Mouse (Mus musculus): ENCODE measurements around the gene Etv6.
A peak's percentile ranks its signal among the peaks of the same experiment; 100 is the strongest.

Gene Etv6

DNA sequence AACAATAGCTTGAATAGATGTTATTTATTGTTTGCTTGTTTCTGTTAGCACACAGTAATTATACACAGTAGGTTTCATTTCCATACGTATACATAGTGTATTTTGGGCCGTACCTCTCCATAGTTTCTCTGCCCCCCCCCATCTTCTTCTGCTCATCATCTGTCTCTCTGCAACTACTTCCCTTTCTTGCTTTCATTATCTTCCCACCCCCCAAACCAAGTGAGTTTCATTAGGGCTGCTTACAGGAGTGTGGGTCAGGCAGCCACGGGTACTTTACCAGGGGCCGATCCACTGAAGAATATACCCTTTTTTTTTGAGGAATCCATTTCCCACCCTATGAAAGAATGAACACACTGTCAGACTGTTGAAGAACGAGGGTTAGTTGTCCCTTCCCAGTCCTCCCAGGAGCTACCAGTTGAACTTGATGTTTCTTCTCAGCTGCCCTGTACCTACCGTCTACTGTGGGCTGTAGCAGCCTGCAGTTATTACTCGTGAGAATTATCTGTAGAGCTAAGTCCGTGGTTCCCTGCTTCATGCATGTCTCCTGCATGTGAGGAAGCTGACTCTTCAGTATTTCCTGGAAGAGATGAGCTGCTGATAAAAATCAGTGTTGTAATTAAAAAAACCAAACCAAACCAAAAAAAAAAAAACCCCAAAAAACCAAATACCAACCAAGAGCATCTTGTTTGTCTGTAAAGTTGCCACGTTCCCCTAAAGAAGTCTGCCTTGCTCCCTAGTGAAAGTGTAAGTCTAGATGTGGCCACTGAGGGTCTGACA is 9.8 kb downstream of the Etv6 start:
- DNase-seq, result no peak

DNA sequence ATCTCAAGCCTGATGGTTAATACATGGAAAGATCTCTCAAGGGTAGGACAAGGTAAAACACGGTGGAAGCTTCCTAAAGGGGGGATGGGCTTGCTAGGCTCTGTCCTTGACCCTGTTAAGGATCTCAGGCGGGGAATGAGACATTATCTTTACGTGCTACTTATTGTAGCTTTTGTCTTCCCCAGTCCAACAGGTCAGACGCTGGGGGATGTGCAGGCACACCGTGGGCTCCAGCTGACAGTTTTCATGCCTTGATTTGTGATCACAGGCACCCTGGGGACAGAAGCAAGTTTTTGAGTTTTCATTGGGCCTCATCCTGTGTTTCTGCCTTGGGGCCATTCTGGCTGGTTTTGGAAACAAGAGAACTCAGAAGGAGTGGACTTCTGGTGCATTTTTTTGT is 10.6 kb downstream of the Etv6 start:
- DNase-seq, result no peak

DNA sequence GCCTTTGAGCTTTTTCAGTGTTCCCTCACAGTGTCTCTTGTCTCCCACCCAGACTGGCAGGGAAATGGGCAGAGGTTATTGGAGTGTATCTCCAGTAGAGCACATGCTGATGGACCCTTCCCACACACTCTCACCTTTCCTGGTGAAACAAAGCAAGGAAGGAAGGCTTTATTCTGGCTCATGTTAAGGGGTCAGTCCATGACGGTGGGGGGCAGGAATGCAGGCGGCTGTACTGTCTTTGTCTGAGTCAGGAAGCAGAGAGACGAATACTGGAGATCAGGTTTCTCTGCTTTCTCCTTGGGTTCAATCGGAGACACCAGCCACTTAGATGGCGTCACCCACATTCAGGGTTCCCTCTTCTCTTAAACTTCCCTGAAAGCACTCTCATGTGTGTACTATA is 11.7 kb downstream of the Etv6 start:
- DNase-seq, result no peak

DNA sequence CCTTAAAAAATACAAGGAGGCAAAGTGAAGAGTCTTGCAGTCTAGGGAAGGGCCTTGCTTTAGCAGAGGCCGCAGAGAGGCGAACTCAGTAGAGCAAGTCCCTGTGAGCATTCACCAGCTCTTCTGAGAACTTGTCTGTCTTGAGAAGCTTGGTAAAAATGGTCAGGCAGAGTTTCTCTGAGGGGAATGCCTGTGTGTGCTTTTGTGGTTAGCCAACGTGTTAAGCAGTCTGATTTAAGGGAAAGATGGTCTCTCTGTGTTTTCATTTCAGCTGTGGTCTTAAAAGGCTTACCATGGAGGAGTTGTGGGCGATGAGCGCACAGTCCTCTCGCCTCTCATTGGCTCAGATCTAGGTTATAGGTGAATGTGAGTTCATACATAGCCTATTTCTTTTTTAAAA is 12.5 kb downstream of the Etv6 start:
- DNase-seq, result no peak

DNA sequence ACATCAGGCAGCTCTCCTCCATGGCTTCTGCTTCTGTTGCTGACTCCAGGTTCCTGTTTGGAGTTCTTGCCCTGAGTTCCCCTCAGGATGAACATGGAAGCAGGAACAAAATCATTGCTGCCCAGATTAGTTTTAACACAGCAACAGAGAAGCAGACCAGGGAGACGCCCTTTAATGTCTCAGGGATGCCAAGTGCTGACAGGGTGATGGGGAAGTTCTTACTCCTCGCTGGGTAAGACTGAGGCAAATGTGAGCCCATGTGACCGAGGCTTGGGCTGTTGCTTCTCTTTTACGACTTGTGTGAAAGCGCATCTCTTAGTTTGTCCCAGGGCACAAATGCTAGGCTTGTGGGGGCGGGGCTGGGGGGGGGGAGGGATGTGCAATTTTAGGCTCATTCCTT is 13.5 kb downstream of the Etv6 start:
- no peak for DNase-seq

DNA sequence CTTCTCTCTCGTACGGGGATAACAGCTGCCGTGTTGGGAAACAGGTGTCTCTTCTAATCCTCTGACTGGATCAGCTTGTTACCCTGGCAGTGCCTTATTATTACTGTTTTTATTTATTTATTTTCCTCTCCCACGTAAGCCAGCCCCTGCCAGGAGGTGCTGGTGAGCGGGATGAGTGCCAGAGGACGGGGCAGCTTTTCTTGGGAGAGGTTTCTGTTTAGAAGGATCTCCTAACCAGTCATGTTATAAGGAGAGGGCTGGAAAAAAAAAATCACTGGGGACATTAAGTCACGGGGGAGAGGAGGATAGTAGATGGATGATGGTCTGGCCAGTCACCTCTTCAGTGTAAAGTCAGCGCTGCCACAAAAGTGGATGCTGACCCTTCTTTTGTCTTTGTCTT is 15.0 kb downstream of the Etv6 start:
- DNase-seq, result peak; percentile 38 to 51

DNA sequence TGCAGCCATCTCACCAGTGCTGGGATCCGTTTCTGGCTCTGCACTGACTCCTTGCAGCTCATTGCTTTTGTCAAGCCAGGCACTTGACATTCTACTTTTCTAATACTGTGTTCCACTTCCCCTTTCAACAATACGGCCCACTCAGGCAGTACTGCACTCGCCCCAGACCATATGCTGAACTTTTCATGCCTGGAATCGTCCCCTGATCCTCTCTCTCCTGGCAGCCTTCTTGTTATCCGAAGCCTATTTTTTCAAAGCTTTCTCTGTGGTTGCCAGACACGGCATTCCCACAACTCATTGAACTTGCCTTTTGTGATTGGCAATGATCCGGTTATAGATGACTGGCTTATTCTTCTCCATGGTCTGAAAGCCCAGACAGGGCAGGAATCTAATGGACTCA is 16.4 kb downstream of the Etv6 start:
- DNase-seq, result peak in 1 of 2 experiments; percentile 34

DNA sequence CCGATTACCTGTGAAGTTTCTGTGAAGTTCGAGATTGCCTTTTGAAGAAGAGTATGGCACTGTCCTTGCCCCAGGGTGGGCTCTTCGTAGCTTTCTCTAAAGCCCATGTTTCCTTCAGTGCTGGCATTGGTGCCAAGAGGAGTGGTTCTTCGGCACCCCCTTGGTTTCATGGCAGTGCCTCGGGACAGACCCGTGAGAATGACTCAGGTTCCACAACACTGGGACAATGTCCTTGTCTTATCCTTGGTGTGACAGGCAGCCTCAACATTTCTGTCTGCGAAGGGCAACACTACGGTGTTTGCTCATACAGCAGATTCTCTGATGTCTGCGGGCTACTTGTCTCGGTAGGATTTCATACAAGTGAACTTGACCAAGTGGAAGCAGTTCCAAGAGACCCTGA is 17.6 kb downstream of the Etv6 start:
- DNase-seq, result no peak

DNA sequence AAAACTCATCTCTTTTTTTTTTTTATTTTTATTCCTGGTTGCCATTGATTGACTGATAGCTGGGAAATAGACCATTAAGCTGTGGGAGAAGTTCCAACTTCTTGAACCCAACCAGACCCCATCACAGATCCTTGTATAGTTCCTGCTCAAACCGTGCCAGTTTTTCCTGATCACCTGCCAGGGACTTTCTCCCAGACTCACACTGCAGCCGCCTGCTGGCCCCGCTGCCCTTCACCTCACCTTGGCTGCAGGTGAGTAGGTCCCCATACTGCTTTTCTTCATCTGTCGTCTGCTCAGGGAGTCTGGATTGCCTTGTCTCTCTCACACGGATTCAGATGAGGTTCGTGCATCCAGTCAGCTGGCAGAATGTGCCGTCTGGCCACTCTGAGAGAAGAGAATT is 18.1 kb downstream of the Etv6 start:
- peak; percentile 45 to 60 for DNase-seq

DNA sequence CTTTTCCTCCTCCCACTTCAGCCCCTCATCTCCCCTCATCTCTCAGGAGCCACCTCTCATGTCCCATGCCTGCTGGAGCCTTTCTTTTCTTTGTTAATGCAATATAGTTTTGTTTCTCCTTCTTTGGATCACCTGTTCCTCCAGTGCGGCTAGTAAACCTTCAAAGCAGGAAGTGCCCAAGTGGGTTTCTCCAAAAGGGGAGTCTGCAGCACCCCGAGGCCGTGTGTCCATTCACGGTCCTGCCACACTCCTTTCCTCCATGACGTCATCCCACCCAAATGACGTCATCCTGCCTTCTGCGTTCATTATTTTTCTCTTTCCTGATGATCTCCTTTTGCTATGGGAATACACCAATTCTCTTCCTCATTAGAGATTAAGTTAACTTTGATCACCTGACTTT is 20.1 kb downstream of the Etv6 start:
- DNase-seq, result no peak

DNA sequence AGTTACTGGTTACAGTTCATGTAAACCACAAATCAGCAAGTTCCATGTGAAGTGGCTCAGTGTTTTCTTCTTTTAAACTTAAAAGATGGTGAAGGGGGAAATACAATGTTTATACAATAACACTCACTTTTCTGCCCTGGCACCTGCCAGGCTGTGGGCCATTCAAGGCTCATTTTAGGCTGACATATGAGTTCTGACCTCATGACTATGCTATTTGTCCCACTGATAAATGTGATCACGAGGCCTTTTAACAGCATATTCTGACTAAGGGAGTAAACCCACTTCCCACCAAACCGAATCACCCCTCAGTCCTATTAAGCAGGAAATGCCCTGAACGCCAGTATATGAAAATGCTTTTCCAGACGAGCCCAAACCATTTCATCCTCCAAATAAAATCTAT is 23.0 kb downstream of the Etv6 start:
- no peak for DNase-seq

DNA sequence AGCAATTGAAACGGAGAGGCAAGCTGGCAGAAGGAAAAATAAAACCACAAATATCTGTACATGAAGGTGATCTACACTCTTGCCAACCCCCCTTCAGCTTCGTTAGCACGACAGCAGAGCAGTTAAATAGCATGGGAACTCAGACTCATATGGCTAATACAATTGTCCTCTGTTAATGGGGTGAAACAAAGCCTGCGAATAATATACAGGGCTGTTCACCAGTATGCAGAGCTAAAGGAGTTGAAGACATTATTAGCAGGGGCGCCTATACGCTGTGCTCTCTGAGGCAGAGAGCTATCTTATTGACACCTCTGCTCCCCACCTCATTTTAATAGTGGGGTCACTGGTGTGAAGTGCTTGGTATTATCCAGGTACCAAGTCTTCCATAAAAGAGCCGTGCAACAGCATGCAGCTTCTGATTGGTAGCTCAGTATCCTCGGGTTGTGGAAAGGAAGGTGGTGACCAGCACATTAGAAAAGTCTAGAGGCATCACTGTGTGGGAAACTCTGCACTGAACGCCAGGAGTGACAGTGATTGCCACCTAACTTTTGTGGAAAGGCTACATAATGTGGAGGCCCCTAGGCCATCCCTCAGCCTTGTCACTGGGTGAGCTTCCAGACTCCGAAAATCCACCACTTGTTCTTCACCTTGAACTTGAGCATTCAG is 23.5 kb downstream of the Etv6 start:
- DNase-seq, result no peak

DNA sequence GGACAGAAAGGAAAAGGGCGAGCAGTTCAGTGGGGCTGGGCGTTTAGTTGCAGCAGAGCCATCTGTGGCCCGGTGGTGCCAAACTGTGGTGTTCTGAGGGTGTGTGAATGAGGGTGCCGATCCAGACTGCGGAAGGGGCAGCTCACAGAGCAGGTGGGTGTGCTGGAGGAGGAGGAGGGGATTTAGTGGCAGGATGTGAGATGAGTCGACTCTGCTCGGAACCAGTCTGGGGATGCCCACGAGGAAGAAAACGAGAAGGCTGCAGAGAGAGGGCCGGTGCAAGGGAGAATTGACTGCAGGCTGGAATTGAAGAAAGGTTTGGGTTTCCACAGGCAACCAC is 24.0 kb downstream of the Etv6 start:
- DNase-seq, result no peak

DNA sequence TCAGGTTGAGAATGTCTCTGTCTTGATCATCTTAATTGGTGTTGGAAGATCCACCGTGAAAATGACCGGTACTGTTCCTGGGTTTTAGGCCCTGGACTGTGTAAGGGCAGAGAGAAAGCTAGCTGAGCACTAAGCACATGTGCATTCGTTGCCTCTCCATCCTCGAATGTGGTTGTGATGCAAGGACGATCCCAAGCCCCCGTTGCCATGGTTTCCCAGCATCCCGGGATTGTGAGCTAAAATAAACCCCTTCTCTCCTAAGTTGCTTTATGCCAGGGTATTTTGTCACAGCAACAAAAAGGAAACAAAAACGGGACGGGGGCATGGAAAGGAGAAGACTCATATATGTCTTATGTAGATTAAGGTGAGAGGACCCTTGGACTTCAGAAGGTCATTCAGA is 24.5 kb downstream of the Etv6 start:
- DNase-seq, result no peak

DNA sequence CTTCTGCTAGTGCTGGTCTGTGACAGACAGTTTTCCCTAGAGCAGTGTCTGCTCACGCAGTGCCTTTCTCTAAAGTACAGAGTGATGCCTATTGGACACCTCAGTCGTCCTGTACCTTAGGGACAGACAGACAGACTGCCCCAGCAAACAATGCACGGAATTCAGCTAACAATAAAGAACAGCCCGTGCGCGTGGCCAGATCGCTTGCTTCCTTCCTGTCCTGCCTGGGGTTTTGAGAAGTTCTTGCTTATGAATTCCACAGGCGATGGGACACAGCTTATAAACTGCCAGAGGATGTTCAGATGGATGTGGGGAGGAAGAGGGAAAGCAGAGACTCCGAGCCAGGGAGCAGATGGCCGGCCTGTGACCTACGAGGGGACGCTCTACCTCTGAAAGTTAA is 25.3 kb downstream of the Etv6 start:
- DNase-seq, result no peak

DNA sequence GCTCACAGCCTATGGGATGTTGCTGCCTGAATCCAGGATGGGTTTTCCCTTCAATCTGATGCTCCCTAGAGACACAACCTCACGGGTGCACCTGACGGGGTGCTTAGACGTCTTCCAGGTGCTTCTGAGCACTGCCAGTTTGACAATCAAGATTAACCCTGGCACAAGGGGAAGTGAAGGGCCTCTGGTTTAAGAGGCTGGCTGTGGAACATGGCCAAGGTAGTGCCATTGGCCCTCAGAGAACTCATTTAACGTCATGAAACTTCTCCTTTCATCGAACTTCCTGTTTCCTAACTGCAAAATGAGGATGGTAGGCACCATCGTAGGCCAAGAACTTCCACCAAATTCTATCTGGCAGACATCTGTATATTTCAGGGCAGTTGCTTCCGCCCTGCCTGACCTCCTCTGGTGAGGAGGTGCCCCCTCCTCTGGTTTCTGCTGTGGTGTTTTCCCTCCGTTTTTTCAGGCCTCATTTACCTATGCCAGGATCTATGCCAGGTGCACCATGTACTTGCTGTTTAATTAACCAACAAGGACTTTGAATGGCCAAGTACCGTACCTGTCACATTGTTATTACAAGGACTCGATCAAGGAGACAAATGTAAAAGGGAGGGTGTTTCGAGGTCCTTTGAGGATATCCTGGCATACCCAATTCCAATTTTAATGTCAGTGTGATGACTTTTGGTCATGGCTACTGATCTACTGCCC is 29.7 kb downstream of the Etv6 start:
- DNase-seq, result no peak

DNA sequence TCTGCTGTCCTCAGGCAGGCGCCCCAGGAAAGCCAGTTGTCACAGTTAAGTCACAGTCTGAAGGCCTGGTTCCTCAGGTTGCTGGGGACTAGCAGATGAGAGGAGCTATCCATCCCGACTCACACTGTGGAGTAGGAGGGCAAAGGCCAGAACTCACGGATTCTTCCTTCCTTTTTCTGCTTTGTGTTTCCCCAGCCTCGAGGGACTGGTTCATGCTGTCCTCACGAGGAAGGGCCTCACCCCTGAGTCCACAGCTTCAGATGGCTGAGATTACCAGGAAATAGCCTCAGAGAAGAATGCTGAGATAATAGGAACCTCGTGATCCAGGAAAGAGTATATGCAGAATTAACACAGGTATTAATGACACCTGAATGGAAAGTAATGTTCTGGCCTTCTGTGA is 30.6 kb downstream of the Etv6 start:
- no peak for DNase-seq

DNA sequence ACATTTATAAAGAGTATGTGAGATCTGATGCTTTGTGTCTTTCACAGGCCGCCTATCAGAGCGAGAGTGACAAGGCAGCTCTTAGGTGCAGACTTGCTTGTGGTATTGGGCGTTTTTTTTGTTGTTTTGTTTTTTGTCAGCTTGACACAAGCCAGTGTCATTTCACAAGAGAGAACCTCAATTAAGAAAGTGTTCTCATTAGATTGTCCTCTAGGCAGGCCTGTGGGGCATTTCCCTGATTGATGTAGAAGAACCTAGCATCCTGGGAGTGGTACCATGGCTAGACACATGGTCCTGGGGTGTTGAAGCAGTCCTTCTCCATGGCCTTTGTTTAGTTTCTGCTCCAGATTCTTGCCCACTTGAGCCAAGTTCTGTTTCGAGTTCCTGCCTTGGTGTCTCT is 31.5 kb downstream of the Etv6 start:
- no peak for DNase-seq

DNA sequence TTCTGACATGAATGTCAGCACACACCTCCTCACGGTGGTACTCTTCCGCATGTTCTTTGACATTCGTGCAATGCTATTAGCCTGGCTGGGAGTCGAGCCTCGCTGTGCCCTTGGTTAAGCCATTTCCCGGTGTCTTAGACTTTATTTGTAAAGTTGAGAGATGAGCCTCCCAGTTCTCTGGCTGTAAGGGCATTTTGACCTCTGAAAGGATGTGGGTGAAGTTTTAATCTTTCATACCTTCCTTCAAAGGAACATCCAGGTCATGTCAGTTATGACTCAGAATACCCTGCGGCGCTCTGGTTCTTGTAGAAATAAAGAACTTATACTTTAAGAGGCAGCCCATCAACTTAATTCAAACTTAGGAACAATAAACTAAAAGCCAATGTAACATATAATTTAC is 32.0 kb downstream of the Etv6 start:
- DNase-seq, result no peak

DNA sequence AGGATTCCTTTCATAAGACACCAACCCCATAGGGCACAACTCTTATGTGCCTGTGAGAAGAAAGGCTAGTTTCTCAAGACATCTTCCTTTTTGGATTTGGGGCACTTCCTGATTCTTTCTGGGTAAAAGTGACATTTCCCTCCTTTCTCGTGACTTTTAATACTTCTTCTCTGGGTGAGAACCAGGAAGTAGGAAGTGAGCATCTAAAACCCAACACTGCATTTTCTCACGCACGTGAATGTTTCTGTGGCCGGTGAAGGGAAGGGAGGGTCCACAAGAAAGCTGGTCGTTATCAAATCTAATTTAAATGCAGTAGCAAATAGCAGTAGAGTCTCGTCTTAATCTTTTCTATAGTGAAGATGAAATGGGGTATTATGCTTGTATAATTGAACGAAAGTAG is 36.9 kb downstream of the Etv6 start:
- no peak for DNase-seq

DNA sequence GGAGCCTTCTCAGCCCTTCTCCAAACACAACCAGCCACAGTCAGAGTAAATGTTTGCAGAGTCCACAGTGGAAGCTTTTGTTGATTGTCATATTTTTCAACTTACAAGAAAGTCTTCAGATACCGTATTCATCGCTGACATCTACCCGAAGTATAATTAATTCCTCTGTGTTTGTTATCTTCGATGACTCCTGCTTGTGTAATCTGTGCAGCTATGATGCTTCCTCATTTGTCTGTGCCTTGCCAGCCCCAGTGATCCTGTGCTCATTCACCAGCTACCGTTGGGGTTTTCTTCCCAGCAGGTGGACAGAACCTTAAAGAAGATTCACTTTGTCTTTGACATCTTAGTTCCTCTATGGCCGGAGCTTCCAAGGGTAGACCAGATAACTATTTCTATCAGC is 37.4 kb downstream of the Etv6 start:
- DNase-seq, result no peak

DNA sequence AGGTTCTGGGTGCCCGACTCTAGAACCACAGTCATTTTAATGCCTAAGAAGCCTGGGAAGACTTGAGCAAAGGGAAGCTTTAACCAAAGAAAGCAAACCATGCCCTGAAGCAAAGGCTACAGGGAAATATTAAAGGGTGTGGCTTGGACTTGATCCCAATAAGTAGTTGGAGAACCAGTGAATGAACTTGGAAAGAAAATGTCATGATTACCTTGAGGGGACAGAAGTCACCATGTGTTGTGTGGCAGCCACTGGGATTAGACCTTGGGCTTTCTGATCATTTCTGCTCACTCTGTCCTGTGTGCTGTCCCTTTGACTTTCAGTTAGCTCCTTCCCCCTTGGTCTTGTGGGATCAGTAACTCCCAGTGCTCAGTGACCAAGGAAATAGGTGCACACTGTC is 38.9 kb downstream of the Etv6 start:
- no peak for DNase-seq

DNA sequence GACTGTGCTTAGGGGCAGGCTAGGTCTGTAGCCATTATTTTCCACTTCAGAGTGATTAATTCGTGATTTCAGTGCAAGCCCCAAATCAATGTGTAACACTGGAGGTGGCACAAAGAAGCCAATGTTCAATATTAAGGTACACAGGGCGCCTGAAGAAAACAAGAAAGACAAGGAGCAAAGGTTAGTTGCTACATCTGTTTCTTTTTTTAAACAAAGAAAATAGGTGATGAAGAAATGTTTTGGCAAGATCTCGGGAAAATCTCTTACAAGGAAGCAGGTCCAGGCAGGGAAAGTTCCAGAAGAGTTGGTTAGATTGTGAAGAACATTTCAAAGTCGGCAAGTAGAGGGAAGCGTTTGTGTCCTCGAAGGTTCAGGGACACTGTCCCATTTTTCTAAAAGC is 39.5 kb downstream of the Etv6 start:
- DNase-seq, result no peak

DNA sequence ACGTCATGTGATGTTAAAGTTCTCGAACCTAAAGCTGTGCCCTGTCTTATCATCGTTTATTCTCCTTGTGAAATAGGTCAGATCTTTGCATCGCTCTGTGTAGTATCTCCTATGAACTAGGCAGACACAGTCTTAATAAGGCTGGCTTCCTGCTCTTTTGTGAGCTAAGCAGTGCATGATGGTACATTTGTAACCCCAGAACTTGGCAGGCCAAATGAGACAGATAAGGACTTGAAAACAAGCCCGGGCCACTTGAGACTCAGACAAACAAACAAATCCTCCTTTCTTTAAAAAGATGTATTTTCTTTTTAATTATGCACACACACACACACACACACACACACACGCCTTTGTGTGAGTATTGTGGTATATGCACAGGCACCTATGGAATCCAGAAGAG is 42.5 kb downstream of the Etv6 start:
- DNase-seq, result no peak

All from cerebellum, postnatal 10 days (tissue).